Mouse (Mus musculus) heart, embryonic 16.5 days (tissue): ENCODE measurements at regions not wholly inside any gene's neighbourhood (a gene's known extent, or its start where the extent isn't known, plus 50 kb on each side); places are given as distances from the start of the nearest gene placed in this dataset.
A peak's percentile ranks its signal among the peaks of the same experiment; 100 is the strongest.

Source experiments
- ATAC-seq: fragments of 200-750 bp; cut with Nextera tagmentation; replicated peaks from 2 replicates; pipeline ENCODE4 v1.8.0; 2017; ENCODE audit warnings: moderate number of reproducible peaks; ENCODE audit not compliant: insufficient read depth, low FRiP score; ENCODE audit errors: extremely low read depth
- H3K27ac ChIP-seq: fragments of 300-500 bp; sonication (generic); 2 replicates; pipeline ENCODE4 v1.5.1; 2014; ENCODE audit warnings: mild to moderate bottlenecking, low read length, control low read depth, moderate library complexity
- H3K27me3 ChIP-seq: fragments of 300-500 bp; sonication (generic); 2 replicates; pipeline ENCODE4 v1.6.1; 2014; ENCODE audit warnings: low read length, mixed read lengths; ENCODE audit not compliant: control insufficient read depth, insufficient read depth
- H3K36me3 ChIP-seq: fragments of 300-500 bp; sonication (generic); 2 replicates; pipeline ENCODE4 v1.6.1; 2014; ENCODE audit not compliant: control insufficient read depth, insufficient read depth
- H3K4me1 ChIP-seq: fragments of 300-500 bp; sonication (generic); 2 replicates; pipeline ENCODE4 v1.6.1; 2014; ENCODE audit warnings: low read length, mixed read lengths; ENCODE audit not compliant: control insufficient read depth, insufficient read depth
- H3K4me2 ChIP-seq: fragments of 300-500 bp; sonication (generic); 2 replicates; pipeline ENCODE4 v1.6.1; 2014; ENCODE audit warnings: low read depth, mild to moderate bottlenecking, control low read depth, low read length
- H3K4me3 ChIP-seq: fragments of 300-500 bp; sonication (generic); 2 replicates; pipeline ENCODE4 v1.5.1; 2014; ENCODE audit warnings: mild to moderate bottlenecking, control low read depth, low read length
- H3K9ac ChIP-seq: fragments of 300-500 bp; sonication (generic); 2 replicates; pipeline ENCODE4 v1.6.1; 2014; ENCODE audit warnings: low read length, control low read depth
- H3K9me3 ChIP-seq: fragments of 300-500 bp; sonication (generic); replicated peaks from 2 replicates; pipeline ENCODE4 v1.6.1; 2016; ENCODE audit warnings: low read length; ENCODE audit not compliant: control insufficient read depth
- WGBS: fragments of 180-500 bp; shearing (Covaris S2); extraction: QIAGEN DNeasy Blood & Tissue Kit; methylation state at CpG from one replicate; pipeline ENCODE4 v1.1.7; 2014; 5-methylcytosine and 5-hydroxymethylcytosine counted together

- ATAC-seq = no peak
- H3K4me2 ChIP-seq = no peak overlapping the region
- H3K36me3 ChIP-seq = no peaks in the 10 kb centered on the region
These were observed 343.6 kb downstream of the Rpl36a-ps1 start for GRCm38 (mm10) chr14:98650520-98650919.

GRCm38 (mm10) chr14:98647614-98648013 is 346.5 kb downstream of the Rpl36a-ps1 start:
- 68% methylated on average over 4 of the region's 4 CpGs for WGBS
- no peak overlapping the region for H3K9ac ChIP-seq
- H3K27ac ChIP-seq = no peak overlapping the region
- no peak overlapping the region for H3K4me2 ChIP-seq
- H3K36me3 ChIP-seq = no peaks in the 10 kb centered on the region
- no peak overlapping the region for H3K4me3 ChIP-seq
- H3K4me1 ChIP-seq = no peaks in the 10 kb centered on the region
- no peaks in the 10 kb centered on the region for H3K9me3 ChIP-seq
- H3K27me3 ChIP-seq = no peaks in the 10 kb centered on the region
- no peak for ATAC-seq

More at GRCm38 (mm10) chr14:98650520-98650919, 343.6 kb downstream of the Rpl36a-ps1 start:
- WGBS = 73% methylated on average over 4 of the region's 4 CpGs
- no peaks in the 10 kb centered on the region for H3K9me3 ChIP-seq
- no peak overlapping the region for H3K4me3 ChIP-seq
- H3K4me1 ChIP-seq = no peaks in the 10 kb centered on the region
- no peak overlapping the region for H3K9ac ChIP-seq
- no peaks in the 10 kb centered on the region for H3K27me3 ChIP-seq
- H3K27ac ChIP-seq = no peak overlapping the region

DNA sequence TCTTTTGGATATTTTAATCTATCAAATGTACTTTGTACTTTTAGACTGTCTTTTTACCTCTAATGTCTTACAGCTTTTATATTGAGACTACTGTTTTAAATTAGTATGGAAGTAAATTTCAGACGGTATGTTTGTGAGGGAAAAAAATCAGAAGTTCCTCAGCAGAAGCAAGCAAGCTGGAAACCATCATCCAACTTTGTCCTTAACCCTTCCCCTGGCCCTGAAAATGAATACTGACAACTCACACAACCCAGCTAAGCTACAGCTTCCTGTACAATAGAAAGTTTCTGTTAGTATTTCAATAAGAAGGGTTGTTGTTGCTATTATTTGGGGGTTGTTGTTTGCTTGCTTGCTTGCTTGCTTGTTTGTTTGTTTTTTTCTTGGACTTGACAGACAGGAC is 350.4 kb downstream of the Rpl36a-ps1 start:
- WGBS = 53% methylated on average over 1 of the region's 1 CpGs
- ATAC-seq = no peak
- Histone ChIP-seq H3K9ac (no peak overlapping the region), H3K9me3 (no peaks in the 10 kb centered on the region), H3K27ac (no peak overlapping the region), H3K4me2 (no peak overlapping the region), H3K27me3 (no peaks in the 10 kb centered on the region), H3K4me1 (no peaks in the 10 kb centered on the region), H3K36me3 (no peaks in the 10 kb centered on the region), H3K4me3 (no peak overlapping the region)

DNA sequence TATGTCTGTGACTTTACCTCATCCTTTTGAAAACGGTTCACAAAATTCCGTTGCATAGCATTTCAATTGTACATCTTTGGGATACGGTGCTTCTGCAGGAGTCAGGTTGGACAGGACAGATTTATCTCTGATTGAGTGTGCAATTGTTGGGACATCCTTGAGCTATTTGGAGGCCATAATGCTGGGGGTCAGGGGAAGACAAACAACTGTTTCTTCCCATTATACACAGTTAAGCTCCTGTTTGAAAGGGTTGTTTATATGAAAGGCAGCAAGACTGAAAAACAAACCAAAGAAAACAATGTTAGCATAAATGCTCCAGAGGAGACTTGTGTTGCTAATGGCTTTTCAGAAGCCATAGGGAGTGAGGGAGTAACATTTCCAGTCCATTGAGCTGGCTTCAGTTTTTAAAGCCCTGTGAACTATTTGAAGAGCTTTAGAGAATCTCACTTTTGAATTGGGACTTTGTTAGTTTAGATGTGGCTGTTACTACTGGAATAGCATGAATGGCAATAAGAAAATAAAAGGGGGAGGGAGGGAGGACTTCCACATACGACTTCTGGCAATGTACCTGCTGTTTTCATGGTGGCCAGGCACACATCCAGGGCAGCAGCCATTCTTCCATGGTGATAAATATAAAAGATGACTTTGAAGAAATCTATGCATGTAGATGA is 351.3 kb downstream of the Rpl36a-ps1 start:
- Histone ChIP-seq H3K36me3 (no peaks in the 10 kb centered on the region), H3K4me3 (no peak overlapping the region), H3K9me3 (no peaks in the 10 kb centered on the region), H3K27ac (no peak overlapping the region), H3K4me1 (no peaks in the 10 kb centered on the region), H3K9ac (no peak overlapping the region), H3K4me2 (no peak overlapping the region), H3K27me3 (no peaks in the 10 kb centered on the region)
- ATAC-seq = no peak
- WGBS = 73% methylated on average over 4 of the region's 4 CpGs

DNA sequence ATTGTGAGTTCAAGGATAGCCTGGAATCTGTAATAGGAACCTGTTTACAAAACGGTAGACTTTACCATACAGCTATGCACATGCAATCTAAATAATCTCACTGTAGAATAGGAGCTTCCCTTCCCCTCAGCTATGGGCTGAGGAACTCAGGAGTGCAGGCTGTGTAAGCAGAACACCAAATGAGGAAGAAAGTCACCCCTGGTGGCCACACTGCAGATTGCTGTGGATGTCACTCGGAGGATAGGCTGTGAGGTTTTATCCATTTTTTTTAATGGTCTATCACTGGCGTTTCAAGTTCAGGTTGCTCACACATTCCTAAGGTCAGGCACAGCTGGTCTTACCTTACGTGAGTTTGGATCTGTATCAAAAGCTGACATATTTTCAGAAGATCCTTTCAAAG is 365.1 kb downstream of the Rpl36a-ps1 start:
- Histone ChIP-seq H3K9me3 (no peaks in the 10 kb centered on the region), H3K36me3 (no peaks in the 10 kb centered on the region)
- 75% methylated on average over 4 of the region's 4 CpGs for WGBS

GRCm38 (mm10) chr14:98626476-98626875 is 367.6 kb downstream of the Rpl36a-ps1 start:
- Histone ChIP-seq H3K27me3 (no peaks in the 10 kb centered on the region), H3K9ac (no peak overlapping the region; the same call in 1 of the 2 replicates), H3K36me3 (no peaks in the 10 kb centered on the region), H3K27ac (no peak overlapping the region), H3K4me1 (peaks cover 7% of the 10 kb centered on the region), H3K4me2 (peak overlapping the region; percentile 48), H3K4me3 (peak overlapping the region; percentile 24), H3K9me3 (no peaks in the 10 kb centered on the region)
- 25% methylated on average over 7 of the region's 7 CpGs for WGBS
- ATAC-seq = no peak

More for the DNA sequence above, 365.1 kb downstream of the Rpl36a-ps1 start:
- Histone ChIP-seq H3K9ac (no peak overlapping the region), H3K4me1 (peaks cover 7% of the 10 kb centered on the region), H3K4me3 (no peak overlapping the region), H3K27me3 (no peaks in the 10 kb centered on the region), H3K27ac (no peak overlapping the region), H3K4me2 (no peak overlapping the region)
- no peak for ATAC-seq

- ATAC-seq = no peak
- Histone ChIP-seq H3K4me2 (no peak overlapping the region), H3K9me3 (no peaks in the 10 kb centered on the region), H3K9ac (no peak overlapping the region), H3K27me3 (no peaks in the 10 kb centered on the region), H3K4me3 (no peak overlapping the region), H3K4me1 (peaks cover 7% of the 10 kb centered on the region), H3K27ac (no peak overlapping the region), H3K36me3 (no peaks in the 10 kb centered on the region)
- WGBS = 84% methylated on average over 4 of the region's 4 CpGs
These were observed 368.3 kb downstream of the Rpl36a-ps1 start for GRCm38 (mm10) chr14:98625867-98626266.

- no peak for ATAC-seq
- H3K9me3 ChIP-seq = no peaks in the 10 kb centered on the region
- WGBS = 42% methylated on average over 2 of the region's 2 CpGs
These were observed 388.3 kb downstream of the Rpl36a-ps1 start for GRCm38 (mm10) chr14:98605772-98606171.

GRCm38 (mm10) chr14:98596252-98596651 is 397.9 kb downstream of the Rpl36a-ps1 start:
- 77% methylated on average over 2 of the region's 2 CpGs for WGBS
- H3K27me3 ChIP-seq = no peaks in the 10 kb centered on the region
- no peak overlapping the region for H3K4me2 ChIP-seq
- no peak overlapping the region for H3K4me3 ChIP-seq
- no peak overlapping the region for H3K27ac ChIP-seq
- H3K9ac ChIP-seq = no peak overlapping the region
- H3K9me3 ChIP-seq = no peaks in the 10 kb centered on the region
- no peaks in the 10 kb centered on the region for H3K4me1 ChIP-seq
- no peak for ATAC-seq
- no peaks in the 10 kb centered on the region for H3K36me3 ChIP-seq

More at GRCm38 (mm10) chr14:98605772-98606171, 388.3 kb downstream of the Rpl36a-ps1 start:
- no peaks in the 10 kb centered on the region for H3K36me3 ChIP-seq
- no peaks in the 10 kb centered on the region for H3K27me3 ChIP-seq
- no peak overlapping the region for H3K4me3 ChIP-seq
- H3K9ac ChIP-seq = no peak overlapping the region
- H3K27ac ChIP-seq = no peak overlapping the region
- no peak overlapping the region for H3K4me2 ChIP-seq
- H3K4me1 ChIP-seq = no peaks in the 10 kb centered on the region
